Mouse (Mus musculus) brain, embryonic 14.5 days (tissue): ENCODE results near the gene Sox1.

Source experiments
- CTCF ChIP-seq: fragments of 200-500 bp; IDR thresholded peaks from 2 replicates; pipeline ENCODE4 v1.5.1; 2012; ENCODE audit warnings: inconsistent platforms, mild to moderate bottlenecking, moderate library complexity, borderline replicate concordance; ENCODE audit not compliant: insufficient read depth, insufficient read length; ENCODE audit errors: extremely low read depth
- POLR2A ChIP-seq: fragments of 200-500 bp; IDR thresholded peaks from 2 replicates; pipeline ENCODE4 v1.6.1; 2012; ENCODE audit warnings: mild to moderate bottlenecking, inconsistent platforms, borderline replicate concordance; ENCODE audit not compliant: poor library complexity, insufficient read depth, insufficient read length, severe bottlenecking; ENCODE audit errors: extremely low read depth

DNA sequence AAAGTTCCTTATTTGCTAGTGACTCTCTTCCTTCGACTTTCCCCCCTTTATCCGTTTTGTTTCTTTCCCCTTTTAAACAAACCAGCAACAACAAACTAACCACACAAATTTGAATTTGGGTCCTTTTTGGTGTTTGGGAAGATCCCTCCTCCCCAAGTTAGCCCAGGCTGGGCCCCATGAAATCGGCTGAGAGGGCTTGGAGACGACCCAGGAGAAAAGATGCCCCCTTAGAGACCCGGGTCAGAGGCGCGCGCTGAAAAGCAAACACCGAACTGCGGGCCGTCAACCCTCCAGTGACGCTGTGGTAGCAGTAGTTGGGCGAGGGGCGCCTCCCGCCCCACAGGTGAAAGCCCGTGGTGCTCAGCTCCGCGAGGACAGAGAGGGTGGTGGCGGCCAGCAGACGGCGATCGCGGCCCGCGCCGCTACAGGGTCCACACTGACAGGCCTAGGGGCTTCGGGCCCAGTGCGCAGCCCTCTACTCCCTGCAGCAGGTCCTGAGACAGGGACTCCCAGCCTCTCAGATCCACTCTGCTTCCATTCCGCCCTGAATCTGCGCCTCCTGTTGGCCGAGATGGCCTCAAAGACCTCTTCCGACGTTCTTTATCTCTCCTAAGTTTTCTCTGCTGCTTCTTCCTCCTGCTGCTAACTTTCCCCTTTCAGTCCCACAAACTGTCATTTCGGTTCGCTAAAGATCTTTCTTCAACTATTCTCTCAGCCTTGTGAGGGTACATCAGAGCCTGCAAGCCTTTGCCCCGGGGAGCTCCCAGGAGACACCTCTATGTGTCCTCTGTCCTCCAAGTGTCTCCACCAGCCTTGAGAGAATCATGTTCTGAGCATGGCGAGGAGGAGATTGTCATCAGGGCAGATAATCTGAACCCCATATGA lies 3.5 kb upstream of the Sox1 start:
- TF ChIP-seq CTCF: peak; percentile 76
- no peak for TF ChIP-seq POLR2A
